Mouse (Mus musculus): ENCODE measurements around the gene Vmn2r116.
"Not testable (repeated sequence)": the region's sequence is repeated elsewhere in the genome, so short reads cannot be mapped to it uniquely, and the experiment has no call there.

Vmn2r116 gene

GRCm38 (mm10) chr17:23384304-23384703, at the start of gene Vmn2r116:
Vmn2r116 (plus strand) TSS chr17:23384604.
- not testable (repeated sequence) for DNase-seq

GRCm38 (mm10) chr17:23343441-23343840, 41.0 kb upstream of the Vmn2r116 start, which contains the start of gene Vmn2r115:
Vmn2r115 (plus strand) TSS chr17:23343741.
- DNase-seq: not testable (repeated sequence)

GRCm38 (mm10) chr17:23351644-23352043, 32.8 kb upstream of the Vmn2r116 start:
- DNase-seq: no peak

GRCm38 (mm10) chr17:23433150-23433679, 48.8 kb downstream of the Vmn2r116 start:
- no peak for DNase-seq

Data from right cerebral cortex, postnatal 4 days (tissue).